Mouse (Mus musculus): ENCODE measurements at regions not wholly inside any gene's neighbourhood (a gene's known extent, or its start where the extent isn't known, plus 50 kb on each side); places are given as distances from the start of the nearest gene placed in this dataset.
A peak's percentile ranks its signal among the peaks of the same experiment; 100 is the strongest.

DNA sequence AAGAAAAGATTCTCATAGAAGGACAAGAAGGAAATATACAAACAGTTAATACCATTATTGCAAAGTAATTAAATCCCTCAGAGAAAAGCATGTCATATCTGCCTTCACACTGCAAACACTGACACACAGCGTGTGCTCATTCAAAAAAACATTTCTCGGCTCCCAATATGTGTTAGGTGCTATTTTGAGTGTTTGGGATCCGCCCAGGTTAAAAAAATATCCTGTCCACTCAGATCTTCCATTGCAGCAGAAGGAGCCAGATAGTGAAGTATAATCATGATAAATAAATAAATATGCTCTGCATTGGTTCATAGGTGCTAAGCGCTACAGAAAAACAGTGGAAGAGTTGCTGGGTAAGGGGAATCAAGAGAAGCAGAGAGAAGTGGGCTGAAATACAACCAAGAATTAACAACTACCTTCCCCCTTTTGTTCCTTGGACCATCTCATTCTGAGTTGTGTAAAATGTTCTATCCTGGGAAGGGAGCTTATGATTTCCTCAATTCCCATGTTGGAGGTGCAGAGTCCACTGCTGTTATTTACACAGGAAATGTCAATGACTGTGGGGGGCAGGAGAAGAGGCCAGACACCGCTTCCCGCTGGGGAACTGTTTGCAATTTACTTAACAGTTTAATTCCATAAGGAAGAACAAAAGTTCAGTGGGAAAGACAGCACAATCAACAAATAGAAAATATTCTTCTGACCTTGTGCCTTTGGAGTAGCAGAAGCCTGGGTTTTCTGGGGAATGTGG lies 139.9 kb downstream of the Tle1 start:
- no peaks in the 10 kb centered on the region for H3K9me3 ChIP-seq
- H3K4me2 ChIP-seq (replicated peaks): no peak overlapping the region
- H3K27ac ChIP-seq (replicated peaks): no peak overlapping the region
- H3K27me3 ChIP-seq: no peaks in the 10 kb centered on the region
- no peak overlapping the region for H3K9ac ChIP-seq (replicated peaks)
- no peak overlapping the region for H3K4me3 ChIP-seq
- WGBS: 89% methylated on average over 6 of the region's 6 CpGs
- no peaks in the 10 kb centered on the region for H3K4me1 ChIP-seq
- H3K36me3 ChIP-seq: no peaks in the 10 kb centered on the region
- no peak for ATAC-seq (replicated peaks)

DNA sequence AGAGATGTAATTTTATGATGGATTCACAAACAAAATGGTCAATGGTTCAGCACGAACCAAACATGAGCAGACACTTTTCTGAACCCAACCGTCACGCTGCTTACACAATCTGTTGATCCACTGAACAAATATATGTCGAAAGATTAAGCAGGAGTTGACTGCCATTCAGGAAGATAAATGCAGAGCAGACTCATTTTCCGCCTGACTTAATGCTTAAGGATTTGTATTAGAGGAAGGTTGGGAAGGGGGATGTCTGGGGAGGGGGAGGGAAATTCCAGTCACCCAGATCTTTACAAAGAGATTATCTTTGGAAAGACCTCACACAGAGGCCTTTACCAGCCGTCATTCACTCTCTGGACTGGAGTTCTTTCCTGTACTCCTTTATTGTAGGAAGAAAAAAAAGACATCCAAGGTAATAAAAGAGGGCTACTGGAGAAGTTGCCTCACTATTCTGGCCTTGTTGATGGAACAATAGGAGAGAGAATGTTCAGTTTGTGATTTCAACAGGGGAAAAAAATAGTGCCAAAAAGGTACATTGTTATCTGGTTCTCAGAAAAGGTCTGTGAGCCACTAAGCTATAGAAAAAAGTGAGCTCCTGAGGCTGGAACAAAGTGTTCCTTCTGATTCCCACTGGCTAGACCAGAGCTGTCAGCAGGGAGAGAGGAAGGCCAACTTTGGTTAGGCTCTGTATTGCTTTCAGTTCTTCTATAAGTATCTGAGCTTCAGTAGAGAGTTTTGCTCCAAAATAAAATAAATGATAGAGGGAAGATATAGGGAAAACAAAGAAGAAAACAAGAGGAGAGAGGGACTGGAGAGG lies 150.9 kb downstream of the Tle1 start:
- Histone ChIP-seq H3K9ac (replicated peaks) (no peak overlapping the region), H3K4me3 (no peak overlapping the region), H3K36me3 (no peaks in the 10 kb centered on the region), H3K27me3 (no peaks in the 10 kb centered on the region), H3K4me1 (peaks cover 10% of the 10 kb centered on the region; the same call in 1 of the 2 replicates), H3K9me3 (no peaks in the 10 kb centered on the region), H3K27ac (replicated peaks) (no peak overlapping the region), H3K4me2 (replicated peaks) (no peak overlapping the region)
- ATAC-seq (replicated peaks): peak; percentile 63; the same call in 1 of the 2 replicates
- WGBS: 5% methylated on average over 6 of the region's 6 CpGs

DNA sequence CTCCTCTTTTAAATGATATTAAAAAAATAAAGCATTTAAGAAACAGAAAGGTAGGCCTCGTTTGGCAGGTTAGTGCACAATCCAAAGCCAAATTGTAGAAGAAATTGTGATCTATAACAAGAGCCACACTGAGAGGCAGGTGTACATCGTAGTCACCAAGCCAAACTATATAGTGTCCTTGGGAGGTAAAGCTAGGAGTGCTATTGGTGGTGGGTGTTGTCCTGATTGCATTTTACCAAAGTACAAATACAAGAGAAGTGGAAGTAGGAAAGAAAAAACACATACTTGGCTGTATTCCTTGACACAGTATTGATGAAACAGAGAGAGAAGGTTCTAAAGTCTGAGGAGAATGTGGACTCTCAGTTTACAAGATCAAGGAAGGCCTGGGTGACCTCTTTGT lies 178.6 kb downstream of the Tle1 start:
- Histone ChIP-seq H3K36me3 (no peaks in the 10 kb centered on the region), H3K27ac (replicated peaks) (no peak overlapping the region), H3K4me1 (no peaks in the 10 kb centered on the region), H3K9me3 (no peaks in the 10 kb centered on the region), H3K4me3 (no peak overlapping the region), H3K27me3 (no peaks in the 10 kb centered on the region), H3K9ac (replicated peaks) (no peak overlapping the region), H3K4me2 (replicated peaks) (no peak overlapping the region)
- ATAC-seq (replicated peaks): no peak
- 85% methylated on average over 2 of the region's 2 CpGs for WGBS

DNA sequence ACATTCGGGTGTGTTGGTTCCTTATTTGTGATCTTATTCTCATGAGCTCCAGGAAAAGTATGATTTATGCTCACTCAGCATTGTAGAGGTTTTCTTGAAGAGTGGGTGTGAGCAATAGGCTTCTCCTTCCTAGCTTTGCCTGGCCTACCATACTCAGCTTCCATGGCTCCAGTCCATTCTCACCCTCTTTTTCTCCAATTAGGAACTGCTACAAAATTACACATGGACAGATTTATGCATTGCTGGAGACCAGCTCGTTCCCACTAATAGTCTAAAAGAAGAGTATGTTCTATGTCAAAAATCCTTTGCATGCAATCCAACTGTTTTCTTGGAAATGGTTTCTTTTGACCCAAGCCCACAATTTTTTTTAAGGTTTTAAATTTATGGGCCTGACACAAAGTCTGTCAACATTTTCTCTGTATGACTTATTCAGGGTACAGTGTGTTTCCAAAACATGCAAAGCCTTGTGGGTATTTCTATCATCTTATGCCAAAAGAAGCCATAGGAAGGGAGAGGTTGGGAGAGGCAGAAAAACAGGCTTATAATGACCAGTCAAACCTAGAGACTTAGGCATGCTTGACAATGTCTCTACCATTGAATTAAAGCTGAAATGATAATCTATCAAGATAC lies 186.4 kb downstream of the Tle1 start:
- Histone ChIP-seq H3K4me2 (replicated peaks) (no peak overlapping the region), H3K4me1 (no peaks in the 10 kb centered on the region), H3K27me3 (no peaks in the 10 kb centered on the region), H3K27ac (replicated peaks) (no peak overlapping the region), H3K9me3 (no peaks in the 10 kb centered on the region), H3K36me3 (no peaks in the 10 kb centered on the region), H3K4me3 (no peak overlapping the region), H3K9ac (replicated peaks) (no peak overlapping the region)
- ATAC-seq (replicated peaks): no peak
- 77% methylated on average over 2 of the region's 2 CpGs for WGBS

DNA sequence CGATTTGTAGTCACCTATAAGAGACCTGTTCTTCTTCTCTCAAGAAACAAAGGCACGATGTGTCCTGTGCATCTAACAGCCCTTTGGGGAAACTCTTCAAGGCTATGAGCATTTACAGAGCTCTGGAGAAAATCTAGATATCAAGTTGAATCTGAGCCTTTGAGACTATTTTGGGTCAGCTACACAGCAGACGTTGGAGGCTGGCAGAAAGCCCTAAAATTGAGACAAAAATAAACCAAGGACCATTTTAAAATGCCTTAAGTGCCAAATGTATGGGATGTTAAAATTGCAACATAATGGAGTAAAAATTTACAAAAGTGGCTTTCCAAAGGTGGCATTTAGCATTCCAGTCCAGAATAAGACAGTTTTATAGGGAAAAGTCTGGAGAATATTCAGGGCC lies 187.1 kb downstream of the Tle1 start:
- Histone ChIP-seq H3K27me3 (no peaks in the 10 kb centered on the region), H3K36me3 (no peaks in the 10 kb centered on the region), H3K4me3 (no peak overlapping the region), H3K9me3 (peaks cover under 1% of the 10 kb centered on the region; the same call in 1 of the 2 replicates), H3K4me2 (replicated peaks) (no peak overlapping the region), H3K27ac (replicated peaks) (no peak overlapping the region), H3K9ac (replicated peaks) (no peak overlapping the region), H3K4me1 (no peaks in the 10 kb centered on the region)
- no peak for ATAC-seq (replicated peaks)
- 78% methylated on average over 3 of the region's 3 CpGs for WGBS

DNA sequence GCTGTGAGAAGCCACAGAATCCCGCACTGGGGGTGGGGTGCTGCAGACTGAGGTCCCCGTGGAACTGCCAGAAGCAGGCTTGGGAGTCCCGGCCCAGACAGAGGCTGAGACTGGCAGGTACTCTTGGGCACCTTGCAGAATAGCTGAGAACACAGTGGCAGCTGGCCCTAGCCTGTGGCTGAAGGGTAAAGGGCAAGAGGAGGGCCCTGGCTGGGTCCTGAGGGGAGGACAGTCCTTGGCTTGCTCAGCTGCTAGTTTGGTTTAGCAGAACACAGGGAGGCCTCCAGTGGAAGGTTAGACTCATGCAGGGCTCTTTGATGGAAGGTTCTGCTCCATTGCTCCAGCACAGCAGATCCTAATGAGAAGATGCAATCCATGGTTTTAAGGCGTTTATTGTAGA lies 190.4 kb downstream of the Tle1 start:
- WGBS: 93% methylated on average over 4 of the region's 4 CpGs
- no peaks in the 10 kb centered on the region for H3K4me1 ChIP-seq
- no peak for ATAC-seq (replicated peaks)

DNA sequence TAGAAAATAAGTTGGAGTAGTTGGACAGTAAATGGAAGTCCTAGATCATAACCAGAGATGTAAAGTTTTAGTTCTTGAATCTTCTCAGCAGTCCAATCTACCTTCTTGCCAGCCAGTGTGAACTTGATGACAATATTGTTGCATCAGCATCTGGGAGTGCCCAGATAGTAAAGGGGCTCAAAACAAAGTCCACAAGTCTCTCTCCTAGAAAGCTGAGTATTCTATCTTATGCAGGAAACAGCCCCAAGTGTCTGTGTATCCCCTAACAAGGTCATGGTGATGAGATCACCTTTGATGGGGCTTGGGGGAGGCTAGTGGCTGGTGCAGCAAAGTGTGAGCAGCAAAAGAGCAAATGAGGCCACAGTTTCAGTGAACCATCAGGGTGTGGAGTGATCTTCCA lies 194.8 kb downstream of the Tle1 start:
- H3K4me2 ChIP-seq (replicated peaks): no peak overlapping the region
- no peaks in the 10 kb centered on the region for H3K4me1 ChIP-seq
- ATAC-seq (replicated peaks): no peak

More for the DNA sequence above, 190.4 kb downstream of the Tle1 start:
- Histone ChIP-seq H3K4me2 (replicated peaks) (no peak overlapping the region), H3K9me3 (peaks cover 6% of the 10 kb centered on the region; the same call in 1 of the 2 replicates), H3K36me3 (no peaks in the 10 kb centered on the region), H3K4me3 (no peak overlapping the region), H3K27me3 (no peaks in the 10 kb centered on the region), H3K27ac (replicated peaks) (no peak overlapping the region), H3K9ac (replicated peaks) (no peak overlapping the region)

DNA sequence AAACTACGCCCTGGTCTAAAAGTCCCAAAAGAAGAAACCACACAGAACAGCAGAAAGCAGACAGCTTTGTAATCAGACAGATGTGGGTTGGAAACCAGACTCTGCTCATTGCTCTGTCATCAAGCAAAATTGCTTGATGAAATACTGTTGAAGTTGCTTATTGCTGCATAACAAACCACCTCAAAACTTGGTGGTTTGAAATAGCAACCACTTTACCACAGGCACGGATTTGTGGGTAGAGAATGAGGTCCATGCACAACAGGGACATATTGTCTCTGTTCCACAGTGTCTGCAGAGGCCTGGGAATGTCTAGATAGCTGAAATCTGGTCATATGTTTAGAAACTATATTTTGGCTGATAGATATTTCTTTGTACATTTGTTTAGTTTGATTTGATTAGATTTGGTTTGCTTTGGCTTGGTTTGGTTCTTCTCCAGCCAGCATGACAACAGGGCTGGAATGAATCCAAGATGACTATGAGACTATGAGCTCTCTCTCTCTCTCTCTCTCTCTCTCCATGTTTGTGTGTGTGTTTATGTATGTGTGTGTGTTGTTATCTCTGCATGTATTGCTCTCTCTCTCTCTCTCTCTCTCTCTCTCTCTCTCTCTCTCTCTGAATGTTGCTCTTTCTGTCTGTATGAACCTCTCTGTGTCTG lies 199.4 kb downstream of the Tle1 start:
- 79% methylated on average over 2 of the region's 2 CpGs for WGBS
- H3K27me3 ChIP-seq: no peaks in the 10 kb centered on the region
- H3K36me3 ChIP-seq: no peaks in the 10 kb centered on the region
- no peak for ATAC-seq (replicated peaks)
- no peak overlapping the region for H3K4me2 ChIP-seq (replicated peaks)
- H3K27ac ChIP-seq (replicated peaks): no peak overlapping the region
- no peak overlapping the region for H3K4me3 ChIP-seq
- H3K4me1 ChIP-seq: no peaks in the 10 kb centered on the region
- no peaks in the 10 kb centered on the region for H3K9me3 ChIP-seq
- H3K9ac ChIP-seq (replicated peaks): no peak overlapping the region

More for the DNA sequence above, 194.8 kb downstream of the Tle1 start:
- H3K9ac ChIP-seq (replicated peaks): no peak overlapping the region
- peaks cover 6% of the 10 kb centered on the region; the same call in 1 of the 2 replicates for H3K9me3 ChIP-seq
- no peak overlapping the region for H3K4me3 ChIP-seq
- no peak overlapping the region for H3K27ac ChIP-seq (replicated peaks)
- no peaks in the 10 kb centered on the region for H3K36me3 ChIP-seq
- H3K27me3 ChIP-seq: no peaks in the 10 kb centered on the region

DNA sequence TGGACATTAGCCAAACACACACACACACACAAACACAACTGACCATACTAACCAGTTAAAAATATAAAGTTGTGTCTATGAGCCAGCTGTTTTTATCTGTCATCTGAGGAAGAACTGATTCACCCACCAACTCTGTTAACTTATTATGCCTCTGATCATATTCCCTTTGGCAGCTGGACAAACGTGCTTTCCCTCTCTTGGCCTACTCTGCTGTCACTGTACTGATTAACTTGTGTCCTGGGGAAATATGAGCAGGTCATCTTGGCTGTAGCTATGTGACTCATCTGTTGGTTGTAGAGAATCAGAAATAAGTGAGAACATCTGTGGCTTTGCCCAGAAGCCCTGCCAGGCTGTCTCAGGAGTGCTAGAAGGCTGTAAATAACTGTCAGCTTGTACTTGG lies 210.9 kb upstream of the Gm11232 start:
- no peak for ATAC-seq (replicated peaks)
- no peak overlapping the region for H3K4me2 ChIP-seq (replicated peaks)
- WGBS: 84% methylated on average over 1 of the region's 1 CpGs
- no peaks in the 10 kb centered on the region for H3K4me1 ChIP-seq
- no peaks in the 10 kb centered on the region for H3K36me3 ChIP-seq
- no peaks in the 10 kb centered on the region for H3K27me3 ChIP-seq
- no peak overlapping the region for H3K27ac ChIP-seq (replicated peaks)
- H3K9me3 ChIP-seq: no peaks in the 10 kb centered on the region
- no peak overlapping the region for H3K9ac ChIP-seq (replicated peaks)
- H3K4me3 ChIP-seq: no peak overlapping the region

DNA sequence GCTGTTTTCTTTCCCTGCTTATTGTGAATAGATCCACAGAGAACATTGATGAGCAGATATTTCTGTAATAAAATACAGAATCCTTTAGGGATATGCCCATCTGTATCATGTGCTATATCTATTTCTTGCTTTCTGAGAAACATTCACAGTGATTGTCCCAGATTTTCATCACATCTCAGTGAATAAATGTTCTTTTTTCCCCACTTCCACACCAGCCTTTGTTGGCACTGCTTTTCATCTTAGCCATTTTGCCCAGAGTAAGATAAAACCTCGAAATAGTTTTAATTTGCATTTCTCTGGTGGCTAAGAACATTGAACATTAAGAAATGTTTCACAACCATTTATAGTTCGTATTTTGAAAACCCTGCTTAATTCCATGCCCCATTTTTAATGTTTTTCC lies 195.7 kb upstream of the Gm11232 start:
- ATAC-seq (replicated peaks): no peak
- H3K27me3 ChIP-seq: no peaks in the 10 kb centered on the region
- H3K36me3 ChIP-seq: no peaks in the 10 kb centered on the region
- H3K27ac ChIP-seq (replicated peaks): no peak overlapping the region
- no peak overlapping the region for H3K4me2 ChIP-seq (replicated peaks)
- H3K9me3 ChIP-seq: no peaks in the 10 kb centered on the region
- no peaks in the 10 kb centered on the region for H3K4me1 ChIP-seq
- WGBS: 80% methylated on average over 2 of the region's 2 CpGs
- no peak overlapping the region for H3K9ac ChIP-seq (replicated peaks)
- H3K4me3 ChIP-seq: no peak overlapping the region

DNA sequence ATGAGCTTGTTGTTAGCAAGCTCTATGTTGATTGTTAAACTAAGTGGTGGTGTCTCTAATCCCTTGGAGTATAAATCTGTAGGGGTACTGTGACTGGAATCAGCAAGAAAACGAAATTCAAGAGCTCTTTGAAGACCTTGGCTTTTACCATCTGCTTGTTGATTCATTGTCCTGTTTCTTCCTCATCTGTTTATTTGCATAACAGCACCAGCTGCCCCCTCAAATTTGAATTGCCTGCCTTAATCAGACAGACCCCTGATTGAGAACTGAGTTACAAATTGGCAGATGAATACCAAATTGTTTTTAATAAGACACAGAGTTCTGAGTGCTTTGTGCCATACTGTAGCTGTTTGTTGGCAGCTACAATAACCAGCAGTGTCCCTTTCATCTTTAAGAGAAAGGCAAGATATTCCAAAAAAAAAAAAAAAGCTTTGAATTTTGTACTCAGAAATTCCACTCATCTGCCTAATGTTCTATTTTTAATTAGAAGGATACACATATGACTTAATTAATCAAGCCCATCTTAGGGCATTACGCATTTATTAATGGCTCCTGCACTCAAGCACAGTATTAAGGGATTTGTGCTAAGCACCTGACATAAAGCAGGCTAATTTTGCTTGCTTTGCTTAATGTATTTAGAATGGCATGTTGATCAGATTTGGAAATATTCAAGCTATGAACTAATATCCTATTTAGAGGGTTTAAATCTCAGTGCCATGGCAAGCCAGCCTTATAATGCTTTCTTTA lies 175.6 kb upstream of the Gm11232 start:
- Histone ChIP-seq H3K27me3 (no peaks in the 10 kb centered on the region), H3K36me3 (no peaks in the 10 kb centered on the region), H3K9ac (replicated peaks) (no peak overlapping the region), H3K4me3 (no peak overlapping the region), H3K4me2 (replicated peaks) (no peak overlapping the region), H3K9me3 (no peaks in the 10 kb centered on the region), H3K27ac (replicated peaks) (no peak overlapping the region; the same call in 1 of the 2 replicates), H3K4me1 (peaks cover 11% of the 10 kb centered on the region)
- ATAC-seq (replicated peaks): peak; percentile 94
- 8% methylated on average over 2 of the region's 2 CpGs for WGBS

Measured in forebrain, embryonic 15.5 days (tissue).